Mouse (Mus musculus): ENCODE results near the gene Itpkb. TPM values are rescaled to one million over a fixed set of nuclear protein-coding genes. Genes with fewer than 3 reads are reported as not detected.

Gene Itpkb
- polyA plus RNA-seq, 1 experiment = 18.1 TPM

DNA sequence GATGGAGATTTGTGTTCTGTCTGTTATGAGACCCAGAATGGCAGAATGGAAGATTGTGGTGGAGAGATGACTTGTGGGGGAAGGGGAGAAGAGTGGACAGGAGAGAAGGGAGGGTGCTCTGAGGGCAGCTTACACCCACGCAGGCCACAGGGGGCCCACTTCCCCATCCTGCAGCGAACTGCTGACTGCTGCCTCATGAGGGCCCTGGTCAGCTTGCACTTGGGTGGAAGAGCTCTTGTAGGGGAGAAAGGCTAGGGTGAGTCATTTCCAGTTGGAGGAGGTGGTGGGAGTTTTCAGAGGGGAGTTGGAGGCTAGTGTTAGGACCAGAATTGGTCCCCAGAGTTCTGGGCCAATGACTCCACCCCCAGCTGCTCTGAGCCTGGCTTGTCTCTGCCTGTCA, 86.8 kb downstream of the Itpkb start:
- no peak for TF ChIP-seq POLR2A (IDR thresholded peaks at IDR 0.05; ENCODE audit: borderline replicate concordance, control insufficient read depth, low read depth, low read length)
- 16% methylated on average over 2 of the region's 2 CpGs for WGBS
- no peak overlapping the region for H3K27ac ChIP-seq (ENCODE audit: control insufficient read depth, insufficient read depth, low read depth, low read length, poor library complexity)
- H3K4me3 ChIP-seq (replicated peaks; ENCODE audit: control insufficient read depth, low read depth, low read length) = no peak overlapping the region
- H3K4me1 ChIP-seq (ENCODE audit: control insufficient read depth, insufficient read depth, low read length) = peaks cover 2% of the 10 kb centered on the region; the same call in 1 of the 2 replicates

DNA sequence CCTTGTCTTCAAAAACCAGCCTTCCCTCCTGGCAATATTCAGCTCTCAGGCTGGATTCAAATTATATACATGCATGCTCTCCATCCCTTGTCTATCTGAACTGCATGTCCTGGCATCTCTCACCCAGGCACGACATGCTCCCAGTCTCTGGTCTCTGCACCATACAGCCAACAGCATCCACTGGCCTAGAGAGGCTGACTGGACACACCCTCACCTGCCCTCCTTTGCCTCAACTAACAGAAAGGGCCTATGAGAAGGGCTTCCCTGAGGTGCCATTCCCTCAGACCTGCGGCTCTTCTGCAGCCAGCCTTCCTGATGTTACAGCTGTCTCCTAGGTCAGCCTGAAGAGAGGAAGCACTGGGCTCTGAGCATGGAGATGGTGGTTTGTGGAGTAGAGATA, 88.8 kb downstream of the Itpkb start:
- no peak overlapping the region for H3K27ac ChIP-seq (ENCODE audit: control insufficient read depth, insufficient read depth, low read depth, low read length, poor library complexity)
- peaks cover 2% of the 10 kb centered on the region; the same call in 1 of the 2 replicates for H3K4me1 ChIP-seq (ENCODE audit: control insufficient read depth, insufficient read depth, low read length)

DNA sequence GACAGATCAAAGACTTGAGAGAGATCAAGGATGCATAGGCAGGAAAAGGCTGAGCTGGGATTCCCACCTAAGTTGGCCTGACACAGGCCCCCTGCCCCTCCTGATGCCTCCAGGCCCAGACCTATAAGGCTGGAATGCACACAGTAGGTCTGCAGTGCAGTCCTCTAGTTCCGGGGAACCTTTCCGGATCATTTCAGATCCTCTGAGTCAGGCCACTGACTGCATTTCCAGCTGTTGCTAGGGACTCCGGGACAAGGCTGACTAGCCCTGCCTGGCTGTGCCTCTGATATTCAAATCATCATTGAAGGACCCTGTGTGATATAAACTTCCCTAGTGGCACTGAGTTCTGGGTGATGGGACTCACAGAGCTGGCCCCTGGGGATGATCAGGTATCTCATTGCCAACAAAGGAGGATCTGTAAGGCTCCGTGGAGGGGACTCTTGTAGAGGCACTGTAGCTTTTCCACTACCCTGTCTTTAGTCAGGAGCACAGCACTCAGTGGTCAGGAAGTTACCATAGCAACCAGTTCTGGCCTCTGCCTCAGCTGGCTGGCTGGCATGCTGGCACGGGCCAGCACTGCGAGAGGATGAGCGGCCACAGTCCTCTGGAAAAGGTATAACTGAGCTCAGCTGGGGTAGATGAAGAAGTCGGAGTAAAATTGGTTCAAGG, 90.3 kb downstream of the Itpkb start:
- no peak for TF ChIP-seq CTCF (IDR thresholded peaks at IDR 0.05; ENCODE audit: control insufficient read depth, insufficient read depth, low read length)
- TF ChIP-seq POLR2A (IDR thresholded peaks at IDR 0.05; ENCODE audit: borderline replicate concordance, control insufficient read depth, low read depth, low read length) = no peak
- H3K27ac ChIP-seq (ENCODE audit: control insufficient read depth, insufficient read depth, low read depth, low read length, poor library complexity) = no peak overlapping the region
- WGBS = 81% methylated on average over 8 of the region's 8 CpGs
- H3K4me1 ChIP-seq (ENCODE audit: control insufficient read depth, insufficient read depth, low read length) = peaks cover 2% of the 10 kb centered on the region; the same call in 1 of the 2 replicates
- H3K4me3 ChIP-seq (replicated peaks; ENCODE audit: control insufficient read depth, low read depth, low read length) = no peak overlapping the region

More for the DNA sequence above, 88.8 kb downstream of the Itpkb start:
- H3K4me3 ChIP-seq (replicated peaks; ENCODE audit: control insufficient read depth, low read depth, low read length) = no peak overlapping the region
- 84% methylated on average over 2 of the region's 2 CpGs for WGBS
- TF ChIP-seq CTCF (IDR thresholded peaks at IDR 0.05; ENCODE audit: control insufficient read depth, insufficient read depth, low read length) (no peak), POLR2A (IDR thresholded peaks at IDR 0.05; ENCODE audit: borderline replicate concordance, control insufficient read depth, low read depth, low read length) (no peak)

DNA sequence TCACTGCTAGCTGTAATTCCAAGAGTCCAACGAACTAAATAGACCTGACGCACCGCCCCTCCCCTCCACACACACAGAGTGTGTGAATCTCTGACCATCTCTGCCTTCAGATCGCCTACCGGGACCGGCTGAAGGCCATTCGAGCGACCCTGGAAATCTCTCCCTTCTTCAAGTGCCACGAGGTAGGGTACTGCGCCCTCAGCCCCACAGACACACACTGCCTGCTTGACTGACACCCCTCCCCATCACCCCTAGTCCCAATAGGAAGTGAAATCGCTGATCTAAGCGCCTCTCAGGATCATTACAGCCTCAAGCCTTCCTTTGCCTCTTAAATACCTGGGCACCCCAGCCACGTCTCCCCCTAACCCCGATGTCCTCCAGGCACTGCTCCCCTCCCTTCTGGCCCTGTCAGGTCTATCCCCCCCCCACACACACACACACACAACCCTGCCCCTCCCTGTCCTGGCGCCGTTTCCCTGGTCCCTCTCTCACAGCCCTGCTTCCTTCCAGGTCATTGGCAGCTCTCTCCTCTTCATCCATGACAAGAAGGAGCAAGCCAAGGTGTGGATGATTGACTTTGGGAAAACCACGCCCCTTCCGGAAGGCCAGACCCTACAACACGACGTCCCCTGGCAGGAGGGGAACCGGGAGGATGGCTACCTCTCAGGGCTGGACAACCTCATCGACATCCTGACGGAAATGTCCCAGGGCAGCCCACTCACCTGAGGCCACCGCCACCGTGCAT, 91.1 kb downstream of the Itpkb start:
- 75% methylated on average over 25 of the region's 25 CpGs for WGBS
- Histone ChIP-seq H3K4me3 (replicated peaks; ENCODE audit: control insufficient read depth, low read depth, low read length) (no peak overlapping the region), H3K4me1 (ENCODE audit: control insufficient read depth, insufficient read depth, low read length) (peaks cover 2% of the 10 kb centered on the region; the same call in 1 of the 2 replicates), H3K27ac (ENCODE audit: control insufficient read depth, insufficient read depth, low read depth, low read length, poor library complexity) (no peak overlapping the region)
- no peak for TF ChIP-seq POLR2A (IDR thresholded peaks at IDR 0.05; ENCODE audit: borderline replicate concordance, control insufficient read depth, low read depth, low read length)
- no peak for TF ChIP-seq CTCF (IDR thresholded peaks at IDR 0.05; ENCODE audit: control insufficient read depth, insufficient read depth, low read length)

DNA sequence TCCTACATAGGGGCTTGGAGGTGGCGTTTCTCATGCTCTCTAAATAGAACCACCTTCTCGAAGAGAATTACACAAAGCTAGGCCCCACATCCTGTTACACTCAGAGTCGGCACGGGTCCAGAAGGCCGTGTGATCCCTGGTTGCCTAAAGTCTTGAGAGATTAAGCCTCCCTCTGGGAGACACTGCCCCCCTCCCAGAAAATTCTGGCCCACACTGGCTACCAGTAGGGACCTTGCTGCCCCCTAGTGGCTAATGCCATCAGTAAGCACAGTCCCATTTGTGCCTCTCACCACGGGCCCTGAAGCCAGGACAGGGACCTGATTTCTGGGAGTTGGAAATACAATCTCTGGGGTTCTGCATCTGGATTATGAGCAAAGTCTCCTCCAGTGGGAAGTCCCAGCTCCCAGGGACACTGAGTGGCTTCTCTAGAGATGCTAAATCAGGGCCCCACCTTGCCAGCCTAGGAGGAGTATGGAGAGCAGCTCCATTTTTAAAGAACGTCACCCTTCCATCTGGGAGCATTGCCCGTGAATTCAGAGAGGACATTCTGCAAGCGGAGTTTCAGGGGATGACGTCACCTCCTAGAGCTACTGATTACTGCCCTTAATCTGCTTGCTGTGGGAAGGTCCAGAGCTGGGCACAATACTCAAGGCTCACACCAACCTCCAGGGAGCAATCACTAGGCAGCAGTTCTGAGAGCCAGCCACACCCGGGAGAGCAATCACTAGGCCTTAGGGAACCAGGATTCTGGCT, 92.0 kb downstream of the Itpkb start:
- WGBS = 28% methylated on average over 11 of the region's 11 CpGs
- H3K27ac ChIP-seq (ENCODE audit: control insufficient read depth, insufficient read depth, low read depth, low read length, poor library complexity) = no peak overlapping the region; the same call in 1 of the 2 replicates
- H3K4me3 ChIP-seq (replicated peaks; ENCODE audit: control insufficient read depth, low read depth, low read length) = no peak overlapping the region
- TF ChIP-seq POLR2A (IDR thresholded peaks at IDR 0.05; ENCODE audit: borderline replicate concordance, control insufficient read depth, low read depth, low read length) (no peak), CTCF (IDR thresholded peaks at IDR 0.05; ENCODE audit: control insufficient read depth, insufficient read depth, low read length) (peak; percentile 81)
- H3K4me1 ChIP-seq (ENCODE audit: control insufficient read depth, insufficient read depth, low read length) = no peaks in the 10 kb centered on the region; the same call in 1 of the 2 replicates

DNA sequence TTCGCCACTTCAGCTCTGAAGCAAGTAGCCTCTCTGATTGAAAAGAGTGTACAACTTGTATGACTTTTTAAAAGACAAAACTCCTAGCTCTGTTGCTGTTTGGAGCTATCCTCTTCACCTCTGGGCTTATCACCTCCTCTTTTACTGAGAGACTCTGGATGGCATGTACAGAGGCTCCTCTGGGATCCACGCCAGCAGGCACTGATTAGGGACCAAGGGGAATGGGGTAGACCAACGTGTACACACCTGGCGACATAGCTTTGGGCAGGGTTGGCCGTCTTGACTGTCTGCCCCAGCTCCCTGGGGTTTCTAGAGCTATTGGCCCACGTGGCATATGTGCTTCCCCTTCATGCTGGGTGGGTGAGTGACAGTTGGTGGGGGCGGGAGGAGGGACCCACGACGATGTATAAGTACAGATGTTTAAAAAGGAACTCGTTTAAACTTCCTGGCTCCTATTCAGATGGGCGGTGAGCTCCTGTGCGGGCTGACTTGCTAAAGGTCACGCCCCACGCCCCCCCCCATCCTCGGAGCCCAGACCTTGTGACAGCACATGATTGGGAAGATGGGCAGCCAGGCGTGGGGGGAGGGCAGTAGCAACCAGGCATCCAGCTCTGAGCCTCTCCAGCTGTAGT, 92.8 kb downstream of the Itpkb start:
- Histone ChIP-seq H3K27ac (ENCODE audit: control insufficient read depth, insufficient read depth, low read depth, low read length, poor library complexity) (no peak overlapping the region), H3K4me3 (replicated peaks; ENCODE audit: control insufficient read depth, low read depth, low read length) (no peak overlapping the region), H3K4me1 (ENCODE audit: control insufficient read depth, insufficient read depth, low read length) (no peaks in the 10 kb centered on the region; the same call in 1 of the 2 replicates)
- TF ChIP-seq CTCF (IDR thresholded peaks at IDR 0.05; ENCODE audit: control insufficient read depth, insufficient read depth, low read length) (no peak), POLR2A (IDR thresholded peaks at IDR 0.05; ENCODE audit: borderline replicate concordance, control insufficient read depth, low read depth, low read length) (no peak)
- 14% methylated on average over 16 of the region's 16 CpGs for WGBS

DNA sequence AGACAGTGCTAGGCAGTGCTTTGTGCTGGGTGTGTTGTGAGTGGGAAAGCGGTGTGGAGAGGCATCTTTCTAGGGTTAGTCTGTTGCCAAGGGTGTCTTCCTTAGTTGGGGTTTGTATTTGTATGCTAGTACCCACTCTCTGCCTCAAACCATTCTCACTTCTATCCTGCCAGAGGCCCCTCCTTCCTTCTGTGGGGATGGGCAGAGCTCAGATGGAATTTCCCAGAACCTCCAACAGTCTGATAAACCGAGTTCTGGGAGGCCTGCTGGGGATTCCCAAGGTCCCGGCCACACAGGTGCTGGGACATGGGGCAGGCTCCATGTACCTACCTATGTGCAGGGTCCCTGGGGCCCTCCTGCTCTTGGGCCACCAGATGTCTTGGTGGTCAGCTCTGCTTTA, 93.6 kb downstream of the Itpkb start:
- TF ChIP-seq CTCF (IDR thresholded peaks at IDR 0.05; ENCODE audit: control insufficient read depth, insufficient read depth, low read length) (no peak), POLR2A (IDR thresholded peaks at IDR 0.05; ENCODE audit: borderline replicate concordance, control insufficient read depth, low read depth, low read length) (no peak)

More for the DNA sequence above, 93.6 kb downstream of the Itpkb start:
- whole genome bisulfite sequencing = 87% methylated on average over 3 of the region's 3 CpGs
- H3K27ac ChIP-seq (ENCODE audit: control insufficient read depth, insufficient read depth, low read depth, low read length, poor library complexity) = no peak overlapping the region
- no peak overlapping the region for H3K4me3 ChIP-seq (replicated peaks; ENCODE audit: control insufficient read depth, low read depth, low read length)
- no peaks in the 10 kb centered on the region; the same call in 1 of the 2 replicates for H3K4me1 ChIP-seq (ENCODE audit: control insufficient read depth, insufficient read depth, low read length)
